Mouse (Mus musculus) cerebellum, adult 2 months (tissue): ENCODE measurements at regions not wholly inside any gene's neighbourhood (a gene's known extent, or its start where the extent isn't known, plus 50 kb on each side); places are given as distances from the start of the nearest gene placed in this dataset.

Source experiments
- CTCF ChIP-seq: fragments of 200-500 bp; IDR thresholded peaks from 2 replicates; pipeline ENCODE4 v1.5.1; 2011; ENCODE audit warnings: low read depth, mild to moderate bottlenecking, control low read depth, low read length, moderate library complexity, borderline replicate concordance; ENCODE audit not compliant: insufficient read depth
- POLR2A ChIP-seq: fragments of 200-500 bp; IDR thresholded peaks from 2 replicates; pipeline ENCODE4 v1.6.1; 2011; ENCODE audit warnings: low read length, control low read depth, borderline replicate concordance; ENCODE audit not compliant: insufficient read depth

- no peak for TF ChIP-seq CTCF
- TF ChIP-seq POLR2A: no peak
These were observed 54.0 kb upstream of the Npy2r start for GRCm38 (mm10) chr3:82601880-82602279.
